Mouse (Mus musculus) liver, postnatal 0 days (tissue): ENCODE results near the gene Fabp6.

Experiments
- CTCF ChIP-seq: sonication (generic); IDR thresholded peaks from 2 replicates; pipeline ENCODE4 v1.5.1; 2016; ENCODE audit warnings: antibody characterized with exemption, low read depth
- EP300 ChIP-seq: IDR thresholded peaks from 2 replicates; pipeline ENCODE4 v1.6.1; 2016; ENCODE audit warnings: antibody characterized with exemption, low read depth, mild to moderate bottlenecking

DNA sequence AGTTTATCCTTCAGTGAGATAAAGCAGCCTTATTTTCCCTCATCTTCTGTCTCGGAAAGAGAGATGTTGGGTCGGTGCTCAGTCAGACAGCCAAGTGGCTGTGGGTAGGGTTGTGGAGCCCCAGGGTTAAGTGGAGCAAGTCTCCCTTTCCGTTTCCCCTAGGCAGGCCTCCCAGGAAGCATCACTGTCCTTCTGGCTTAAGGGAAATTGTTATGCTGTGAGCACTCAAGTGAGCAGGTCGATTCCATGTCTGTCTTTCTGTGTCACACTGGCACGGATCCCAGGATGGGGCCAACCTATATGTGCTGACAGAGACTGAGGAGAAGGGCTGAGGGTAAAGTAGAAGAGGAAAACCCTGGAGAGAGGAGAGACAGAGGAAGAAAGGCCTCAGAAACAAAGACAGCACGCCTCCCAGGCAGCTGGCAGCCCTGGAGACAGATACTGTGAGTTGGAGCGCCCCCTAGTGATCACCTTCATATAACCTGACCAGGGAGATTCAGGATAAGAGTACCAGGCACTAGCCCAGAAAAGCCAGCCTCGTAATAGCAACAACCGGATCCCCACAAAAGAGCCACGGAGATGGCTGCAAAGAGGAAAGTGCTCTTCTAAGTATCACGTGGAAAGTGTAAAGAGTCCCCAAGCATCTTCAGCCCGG lies 11.6 kb upstream of the Fabp6 start:
- TF ChIP-seq CTCF (peak; percentile 82), EP300 (no peak)
